Mouse (Mus musculus): ENCODE data around the gene 4933411K16Rik.
"Not testable (repeated sequence)": the region's sequence is repeated elsewhere in the genome, so short reads cannot be mapped to it uniquely, and the experiment has no call there.

The 4933411K16Rik gene

GRCm38 (mm10) chr19:42078566-42078965, 26.5 kb downstream of the 4933411K16Rik start:
- in situ Hi-C loops (cut with MboI, MseI) = loop anchor here (10.0 kb wide), 1 partner anchor 1606 kb away; the partner anchor contains the start of gene Entpd7

- in situ Hi-C loops (cut with MboI, MseI) = loop anchor here (10.0 kb wide), 1 partner anchor 1606 kb away; the partner anchor contains the start of gene Entpd7
Observed at GRCm38 (mm10) chr19:42079006-42079405, 27.0 kb downstream of the 4933411K16Rik start.

GRCm38 (mm10) chr19:42079950-42080349, 27.9 kb downstream of the 4933411K16Rik start:
- in situ Hi-C loops (cut with MboI, MseI) = loop anchor here (10.0 kb wide), 1 partner anchor 1605 kb away; the partner anchor contains the start of gene Entpd7

GRCm38 (mm10) chr19:42080469-42080868, 28.4 kb downstream of the 4933411K16Rik start:
- in situ Hi-C loops (cut with MboI, MseI) = no loop called here

DNA sequence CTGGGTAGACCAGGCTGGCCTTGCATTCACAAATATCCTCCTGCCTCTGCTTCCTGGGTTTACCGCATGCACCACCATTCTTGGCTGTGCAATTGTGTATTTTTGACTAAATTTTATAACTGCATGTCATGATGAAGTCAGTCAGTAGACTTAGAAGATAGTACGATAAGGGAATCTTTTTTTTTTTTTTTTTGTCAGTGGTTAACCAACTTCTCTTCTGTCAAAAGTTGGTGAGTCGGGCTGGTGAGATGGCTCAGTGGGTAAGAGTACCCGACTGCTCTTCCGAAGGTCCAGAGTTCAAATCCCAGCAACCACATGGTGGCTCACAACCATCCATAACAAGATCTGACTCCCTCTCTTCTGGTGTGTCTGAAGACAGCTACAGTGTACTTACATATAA, 29.6 kb downstream of the 4933411K16Rik start:
- in situ Hi-C loops (cut with MboI, MseI) = not testable (repeated sequence)

- in situ Hi-C loops (cut with MboI, MseI) = loop anchor here (5.0 kb wide), 1 partner anchor 62 kb away; the partner anchor contains the start of gene Marveld1
Observed at GRCm38 (mm10) chr19:42085690-42086089, 33.6 kb downstream of the 4933411K16Rik start.

- in situ Hi-C loops (cut with MboI, MseI) = loop anchor here (5.0 kb wide), 1 partner anchor 61 kb away; the partner anchor contains the start of gene Marveld1
Observed at GRCm38 (mm10) chr19:42086166-42086565, 34.1 kb downstream of the 4933411K16Rik start, which contains the start of gene Morn4. Gene Morn4, minus strand, starts transcription at chr19:42086357.

DNA sequence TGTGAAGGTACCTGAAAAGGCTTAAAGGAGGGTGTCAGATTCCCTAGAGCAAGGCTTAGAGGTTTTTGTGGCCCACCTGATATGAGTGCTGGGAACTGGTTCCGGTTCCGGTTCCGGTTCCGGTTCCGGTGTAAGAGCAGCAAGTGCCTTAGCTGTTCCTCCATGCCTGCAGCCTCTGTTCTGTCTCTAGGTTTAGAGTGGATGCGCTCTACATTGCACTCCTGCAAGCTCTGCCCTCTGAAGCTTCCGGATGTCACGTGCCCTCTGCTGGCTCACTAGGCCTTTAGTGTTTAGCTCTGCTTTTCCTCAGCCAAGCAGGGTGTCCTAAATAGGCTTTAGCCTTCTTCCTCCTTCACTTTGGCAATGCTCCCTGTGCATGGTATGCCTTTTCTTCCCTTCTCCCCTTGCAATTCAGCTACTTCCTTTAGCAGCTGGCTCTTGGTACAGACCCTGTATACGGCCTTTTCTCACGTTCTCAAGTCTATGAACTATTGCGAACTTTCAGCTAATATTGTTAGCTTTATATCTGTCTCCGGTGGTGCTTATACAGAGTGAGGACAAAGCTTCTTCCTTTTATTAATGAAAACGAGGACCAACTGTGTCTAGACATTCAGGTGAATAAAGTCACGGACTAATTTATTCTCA, 37.2 kb downstream of the 4933411K16Rik start:
- in situ Hi-C loops (cut with MboI, MseI) = loop anchor here (5.0 kb wide), 1 partner anchor 58 kb away; the partner anchor contains the start of gene Marveld1

DNA sequence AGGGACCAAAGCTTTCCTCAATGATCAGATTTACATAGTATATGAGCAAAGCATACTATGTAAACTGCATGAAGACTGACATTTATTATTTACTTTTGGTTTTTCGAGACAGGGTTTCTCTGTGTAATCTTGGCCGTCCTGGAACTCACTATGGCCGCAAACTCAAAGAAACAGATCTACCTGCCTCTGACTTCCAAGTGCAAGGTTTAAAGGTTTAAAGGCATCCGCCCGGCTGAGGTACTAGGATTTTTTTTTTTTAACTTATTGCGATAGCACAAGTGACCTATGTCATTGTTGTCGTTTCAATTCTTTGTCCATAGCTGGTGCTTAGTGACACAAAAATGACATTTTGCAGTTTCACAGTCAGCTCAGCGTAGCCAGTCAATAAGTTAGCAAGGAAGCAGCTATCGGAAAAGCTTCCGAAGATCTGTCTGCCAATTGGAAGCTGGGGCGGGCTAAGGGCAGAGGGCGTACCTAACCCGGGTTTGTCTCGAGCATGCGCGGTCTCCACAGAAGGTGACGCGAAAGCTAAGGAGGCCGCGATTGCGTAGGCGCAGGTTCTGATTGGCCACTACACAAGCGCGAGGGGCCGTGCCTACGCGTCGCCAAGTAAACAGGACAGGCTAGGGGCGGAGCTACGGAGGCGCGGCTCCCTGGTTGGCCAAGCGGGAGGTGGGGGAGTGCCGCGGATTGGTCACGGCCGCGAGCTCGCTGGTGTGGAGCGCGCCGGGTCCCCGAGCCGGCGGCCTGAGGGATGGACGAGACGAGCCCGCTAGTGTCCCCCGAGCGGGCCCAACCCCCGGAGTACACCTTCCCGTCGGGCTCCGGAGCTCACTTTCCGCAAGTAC, 37.9 kb downstream of the 4933411K16Rik start, which contains the start of gene Pi4k2a:
Pi4k2a (plus strand) TSS at position 723 of the 848 bp plus-strand sequence.
- in situ Hi-C loops (cut with MboI, MseI) = loop anchor here (5.0 kb wide), 1 partner anchor 57 kb away; the partner anchor contains the start of gene Marveld1

GRCm38 (mm10) chr19:42090637-42091141, 38.6 kb downstream of the 4933411K16Rik start:
- in situ Hi-C loops (cut with MboI, MseI) = no loop called here

GRCm38 (mm10) chr19:42099406-42099805, 47.4 kb downstream of the 4933411K16Rik start:
- in situ Hi-C loops (cut with MboI, MseI) = no loop called here
